Mouse (Mus musculus) liver, embryonic 14.5 days (tissue): Measurements from ENCODE around the gene Ndufc2.

ENCODE experiments used
- CTCF ChIP-seq: IDR thresholded peaks from 2 replicates; pipeline ENCODE4 v1.5.1; 2016; ENCODE audit warnings: antibody characterized with exemption, low read depth, control low read depth
- EP300 ChIP-seq: IDR thresholded peaks from 2 replicates; pipeline ENCODE4 v1.6.1; 2016; ENCODE audit warnings: antibody characterized with exemption, low read depth

DNA sequence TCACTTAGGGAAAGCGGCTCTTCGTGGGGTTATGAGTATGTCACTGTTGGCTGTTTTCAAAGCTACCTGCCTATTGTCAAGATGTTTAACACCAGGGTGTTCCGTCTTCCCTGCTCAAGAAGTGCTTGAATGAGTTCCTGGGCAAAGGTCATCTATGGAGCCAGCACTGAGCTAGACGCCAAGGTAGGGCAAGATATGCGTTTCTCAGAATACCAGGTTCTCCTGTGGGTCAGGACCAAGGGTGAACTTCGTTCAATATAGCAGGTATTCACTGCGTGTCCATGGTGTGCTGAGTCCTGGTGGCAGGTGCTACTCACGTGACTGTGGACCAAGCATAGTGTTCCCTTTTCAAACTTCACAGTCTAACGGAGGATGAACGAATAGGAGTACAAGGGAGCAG, 55.0 kb downstream of the Ndufc2 start:
- no peak for TF ChIP-seq CTCF
- TF ChIP-seq EP300 = no peak
